20 mouse cellular contexts compared by ENCODE assay signal in genomic region chr3:129566876-129567275, GRCm38 (mm10). TPM values are rescaled to one million over a fixed set of nuclear protein-coding genes. Genes with fewer than 3 reads are reported as not detected.
DNase-seq lines count a peak whose midpoint lies in the region; ATAC-seq and TF ChIP-seq lines count a peak whose summit lies in the region.
"Had no signal": no experiment of that assay in that cellular context is flagged by ENCODE, and none has a peak within 500 bp of the region (broad histone marks: within the 10 kb centered on the region; RNA-seq: fewer than 3 reads in every experiment).

No protein-coding gene starts in this region.

- 34% methylated on average over 5 of the region's 5 CpGs for WGBS in liver, adult 2 months
- 88% methylated on average over 5 of the region's 5 CpGs for WGBS in liver, embryonic 11.5 days
- WGBS in stomach, embryonic 16.5 days: 67% methylated on average over 5 of the region's 5 CpGs

- no peaks in the 10 kb centered on the region for H3K27me3 ChIP-seq in liver, adult 2 months (ENCODE audit: control insufficient read depth, insufficient read depth, low read length)
- no peaks in the 10 kb centered on the region for H3K27me3 ChIP-seq in liver, embryonic 11.5 days (replicated peaks; ENCODE audit: control insufficient read depth, insufficient read depth, low read length)
- H3K27me3 ChIP-seq in stomach, embryonic 16.5 days (ENCODE audit: control insufficient read depth, insufficient read depth, low read length): no peaks in the 10 kb centered on the region
- H3K27me3 ChIP-seq: heart, embryonic 13.5 days; limb, embryonic 13.5 days; lung, embryonic 15.5 days; Patski had no signal

- TF ChIP-seq CTCF in gastrocnemius, adult 2 months (IDR thresholded peaks at IDR 0.05): no peak
- no peak for TF ChIP-seq CTCF in liver, adult 2 months (IDR thresholded peaks at IDR 0.05; ENCODE audit: low read depth, low read length)

- H3K4me3 ChIP-seq in gastrocnemius, adult 2 months: no peak overlapping the region
- H3K4me3 ChIP-seq in liver, adult 2 months (ENCODE audit: insufficient read depth, low read depth, low read length): no peak overlapping the region
- no peak overlapping the region for H3K4me3 ChIP-seq in liver, embryonic 11.5 days (ENCODE audit: low read depth, low read length)
- H3K4me3 ChIP-seq in brown adipose tissue, adult 24 weeks (ENCODE audit: insufficient read depth, low read depth, low read length): no peak overlapping the region
- H3K4me3 ChIP-seq in stomach, embryonic 16.5 days (replicated peaks; ENCODE audit: low read length): no peak overlapping the region
- H3K4me3 ChIP-seq: heart, embryonic 13.5 days; limb, embryonic 13.5 days; lung, embryonic 15.5 days had no signal

- peak; percentile 39 for DNase-seq in gastrocnemius, adult 2 months
- DNase-seq in gastrocnemius, postnatal 36 days: no peak
- peak; percentile 64 for DNase-seq in liver, adult 2 months (ENCODE audit: extremely low read depth, low read depth, low spot score)
- DNase-seq in liver, embryonic 11.5 days (ENCODE audit: low spot score): no peak
- no peak for DNase-seq in c-Kit-positive CD71-positive TER-119-positive erythroid progenitor cells, embryonic 14.5 days (ENCODE audit: low spot score)
- DNase-seq: B cell, adult 2 months; cerebellum, postnatal 14 days; embryo, embryonic 11 days; kidney, adult 8-10 months; kidney, postnatal 25 days; layer of hippocampus, adult 9-11 months; right cerebral cortex, adult 18-20 months; thymus, postnatal 4 days had no signal

- no peak overlapping the region for H3K9ac ChIP-seq in liver, adult 2 months (ENCODE audit: low read depth, low read length)
- H3K9ac ChIP-seq in liver, embryonic 11.5 days (ENCODE audit: low read depth, low read length): no peak overlapping the region
- no peak overlapping the region for H3K9ac ChIP-seq in stomach, embryonic 16.5 days (ENCODE audit: low read length)
- H3K9ac ChIP-seq: heart, embryonic 13.5 days; limb, embryonic 13.5 days; lung, embryonic 15.5 days had no signal

- no peak for TF ChIP-seq POLR2A in liver, adult 2 months (IDR thresholded peaks at IDR 0.05; ENCODE audit: extremely low read depth, insufficient read depth, low read length)

- ATAC-seq in liver, embryonic 11.5 days (replicated peaks; ENCODE audit: low FRiP score): no peak
- no peak for ATAC-seq in stomach, embryonic 16.5 days (ENCODE audit: insufficient read depth, low FRiP score)
- ATAC-seq: hindbrain, postnatal 0 days; Patski had no signal

- no peak overlapping the region for H3K4me2 ChIP-seq in liver, embryonic 11.5 days
- H3K4me2 ChIP-seq in stomach, embryonic 16.5 days (ENCODE audit: low read depth, low read length): no peak overlapping the region
- H3K4me2 ChIP-seq: heart, embryonic 13.5 days; limb, embryonic 13.5 days; lung, embryonic 15.5 days had no signal

- H3K79me2 ChIP-seq in liver, adult 2 months (ENCODE audit: control insufficient read depth, insufficient read depth, low read length): peaks cover 14% of the 10 kb centered on the region; the same call in 1 of the 2 replicates

- intact Hi-C loops in gastrocnemius, adult 2 months (cut with DNase I): no loop called here
- intact Hi-C loops in gastrocnemius, postnatal 36 days (cut with DNase I): no loop called here

- H3K4me1 ChIP-seq in liver, adult 2 months (ENCODE audit: control insufficient read depth, insufficient read depth, low read length): peaks cover 37% of the 10 kb centered on the region
- H3K4me1 ChIP-seq in liver, embryonic 11.5 days (replicated peaks; ENCODE audit: control insufficient read depth, insufficient read depth, low read length): peaks cover 9% of the 10 kb centered on the region
- H3K4me1 ChIP-seq in brown adipose tissue, adult 24 weeks (ENCODE audit: control insufficient read depth, insufficient read depth, insufficient read length, low read length): 0 out of 2 replicates have a peak, but pooled peaks cover 3% of the 10 kb centered on the region
- H3K4me1 ChIP-seq in stomach, embryonic 16.5 days (ENCODE audit: control insufficient read depth, insufficient read depth, low read length): peaks cover 19% of the 10 kb centered on the region
- H3K4me1 ChIP-seq: lung, embryonic 15.5 days had no signal

- H3K27ac ChIP-seq in gastrocnemius, adult 2 months: peak overlapping the region; percentile 64
- peak overlapping the region; percentile 89 for H3K27ac ChIP-seq in liver, adult 2 months (replicated peaks; ENCODE audit: insufficient read depth, low read depth, low read length)
- no peak overlapping the region for H3K27ac ChIP-seq in liver, embryonic 11.5 days (ENCODE audit: low read depth, low read length)
- H3K27ac ChIP-seq in brown adipose tissue, adult 24 weeks (replicated peaks; ENCODE audit: low read depth, low read length): peak overlapping the region; percentile 25
- H3K27ac ChIP-seq in stomach, embryonic 16.5 days (ENCODE audit: low read length): 0 out of 2 replicates have a peak overlapping the region, but pooled peaks have one; percentile 19
- H3K27ac ChIP-seq: heart, embryonic 13.5 days; hindbrain, postnatal 0 days; limb, embryonic 13.5 days; lung, embryonic 15.5 days had no signal

- H3K36me3 ChIP-seq in liver, adult 2 months (ENCODE audit: control insufficient read depth, insufficient read depth, low read length): peaks cover 25% of the 10 kb centered on the region
- H3K36me3 ChIP-seq in liver, embryonic 11.5 days (ENCODE audit: control insufficient read depth, insufficient read depth, low read length): peaks cover 2% of the 10 kb centered on the region; the same call in 1 of the 2 replicates
- H3K36me3 ChIP-seq in stomach, embryonic 16.5 days (ENCODE audit: control insufficient read depth, insufficient read depth, low read length): no peaks in the 10 kb centered on the region
- H3K36me3 ChIP-seq: lung, embryonic 15.5 days had no signal

- no peaks in the 10 kb centered on the region for H3K9me3 ChIP-seq in liver, embryonic 11.5 days (ENCODE audit: control insufficient read depth, low read length)
- no peaks in the 10 kb centered on the region; the same call in 1 of the 2 replicates for H3K9me3 ChIP-seq in stomach, embryonic 16.5 days (replicated peaks; ENCODE audit: control insufficient read depth, low read length)
- H3K9me3 ChIP-seq: heart, embryonic 13.5 days; limb, embryonic 13.5 days; lung, embryonic 15.5 days had no signal

RNA-seq across cellular contexts. Expression of gene Elovl6, which starts 34.7 kb away (rescaled TPM):
- under 1 TPM; 0.33 to 0.89 TPM for total RNA-seq in gastrocnemius, adult 2 months (2021)
- total RNA-seq in gastrocnemius, postnatal 36 days (2021): under 1 TPM; 0.56 to 0.79 TPM
- 30.5 and 44.3 TPM in 2 replicates for total RNA-seq in liver, adult 2 months (2014; rRNA removed)
- polyA plus RNA-seq in liver, adult 2 months (2012; rRNA removed): 44.6 and 70.5 TPM in 2 replicates
- polyA plus RNA-seq in liver, embryonic 11.5 days (2014; fragmentation: Nextera tagmentation; extraction: Ambion mirVana): 26.6 and 28.3 TPM in 2 replicates
- 307 and 735 TPM in 2 replicates for polyA plus RNA-seq in brown adipose tissue, adult 24 weeks (2012; ENCODE audit: insufficient read depth, insufficient read length, missing spikeins)
- 27.5 and 31.5 TPM in 2 replicates for polyA plus RNA-seq in stomach, embryonic 16.5 days (2015; fragmentation: Nextera tagmentation; extraction: Ambion mirVana)

Comparison
In these comparisons a context has a peak if more than half of its experiments do, and no peak if none do; other contexts are left out.
1. DNase-seq: peak in gastrocnemius, adult 2 months (single experiment) and liver, adult 2 months (single experiment); none in gastrocnemius, postnatal 36 days (0 of 2), liver, embryonic 11.5 days (single experiment) and c-Kit-positive CD71-positive TER-119-positive erythroid progenitor cells, embryonic 14.5 days (single experiment).